Mouse (Mus musculus): ENCODE measurements at regions not wholly inside any gene's neighbourhood (a gene's known extent, or its start where the extent isn't known, plus 50 kb on each side); places are given as distances from the start of the nearest gene placed in this dataset.

GRCm38 (mm10) chr8:100206557-100207349 lies 790.5 kb upstream of the Cdh8 start:
- Histone ChIP-seq H3K27ac (replicated peaks) (0 out of 2 replicates have a peak overlapping the region, but pooled peaks have one; percentile 20), H3K36me3 (no peaks in the 10 kb centered on the region), H3K9ac (no peak overlapping the region), H3K4me2 (no peak overlapping the region), H3K4me1 (replicated peaks) (no peaks in the 10 kb centered on the region; the same call in 1 of the 2 replicates), H3K9me3 (no peaks in the 10 kb centered on the region), H3K4me3 (no peak overlapping the region), H3K27me3 (no peaks in the 10 kb centered on the region)
- ATAC-seq (ENCODE audit: low FRiP score, low read depth) = peak; percentile 76
- 14% methylated on average over 2 of the region's 2 CpGs for WGBS

GRCm38 (mm10) chr8:100193228-100193627 lies 777.0 kb upstream of the Cdh8 start:
- H3K4me1 ChIP-seq (replicated peaks) = no peaks in the 10 kb centered on the region
- H3K27ac ChIP-seq (replicated peaks) = no peak overlapping the region
- H3K4me2 ChIP-seq = no peak overlapping the region
- H3K9me3 ChIP-seq = no peaks in the 10 kb centered on the region
- no peak for ATAC-seq (ENCODE audit: low FRiP score, low read depth)
- H3K9ac ChIP-seq = no peak overlapping the region
- WGBS = 85% methylated on average over 2 of the region's 2 CpGs
- no peaks in the 10 kb centered on the region for H3K27me3 ChIP-seq
- no peak overlapping the region for H3K4me3 ChIP-seq
- no peaks in the 10 kb centered on the region for H3K36me3 ChIP-seq

GRCm38 (mm10) chr8:100190698-100191097 lies 774.4 kb upstream of the Cdh8 start:
- WGBS = 84% methylated on average over 2 of the region's 2 CpGs
- Histone ChIP-seq H3K9me3 (no peaks in the 10 kb centered on the region), H3K4me3 (no peak overlapping the region), H3K4me1 (replicated peaks) (no peaks in the 10 kb centered on the region), H3K36me3 (no peaks in the 10 kb centered on the region), H3K9ac (no peak overlapping the region), H3K27ac (replicated peaks) (no peak overlapping the region), H3K4me2 (no peak overlapping the region), H3K27me3 (no peaks in the 10 kb centered on the region)
- ATAC-seq (ENCODE audit: low FRiP score, low read depth) = no peak

GRCm38 (mm10) chr8:100187976-100188375 lies 771.7 kb upstream of the Cdh8 start:
- H3K4me3 ChIP-seq = no peak overlapping the region
- H3K27me3 ChIP-seq = no peaks in the 10 kb centered on the region
- H3K27ac ChIP-seq (replicated peaks) = no peak overlapping the region
- H3K9ac ChIP-seq = no peak overlapping the region
- no peak overlapping the region for H3K4me2 ChIP-seq
- no peaks in the 10 kb centered on the region for H3K9me3 ChIP-seq
- WGBS = 65% methylated on average over 3 of the region's 3 CpGs
- H3K4me1 ChIP-seq (replicated peaks) = no peaks in the 10 kb centered on the region
- ATAC-seq (ENCODE audit: low FRiP score, low read depth) = no peak
- no peaks in the 10 kb centered on the region for H3K36me3 ChIP-seq

GRCm38 (mm10) chr8:100176502-100176901 lies 760.2 kb upstream of the Cdh8 start:
- Histone ChIP-seq H3K27me3 (no peaks in the 10 kb centered on the region), H3K4me2 (no peak overlapping the region), H3K4me3 (no peak overlapping the region), H3K4me1 (replicated peaks) (no peaks in the 10 kb centered on the region), H3K27ac (replicated peaks) (no peak overlapping the region), H3K36me3 (no peaks in the 10 kb centered on the region), H3K9me3 (no peaks in the 10 kb centered on the region), H3K9ac (no peak overlapping the region)
- ATAC-seq (ENCODE audit: low FRiP score, low read depth) = no peak
- WGBS = 86% methylated on average over 1 of the region's 1 CpGs

GRCm38 (mm10) chr8:100145411-100145810 lies 729.1 kb upstream of the Cdh8 start:
- H3K4me3 ChIP-seq = no peak overlapping the region
- H3K4me2 ChIP-seq = no peak overlapping the region
- H3K9ac ChIP-seq = no peak overlapping the region
- H3K9me3 ChIP-seq = no peaks in the 10 kb centered on the region
- 81% methylated on average over 1 of the region's 1 CpGs for WGBS
- H3K27ac ChIP-seq (replicated peaks) = no peak overlapping the region
- H3K36me3 ChIP-seq = no peaks in the 10 kb centered on the region
- no peaks in the 10 kb centered on the region for H3K4me1 ChIP-seq (replicated peaks)
- ATAC-seq (ENCODE audit: low FRiP score, low read depth) = no peak
- H3K27me3 ChIP-seq = no peaks in the 10 kb centered on the region

GRCm38 (mm10) chr8:100144124-100144680 lies 727.9 kb upstream of the Cdh8 start:
- no peaks in the 10 kb centered on the region for H3K36me3 ChIP-seq
- H3K4me3 ChIP-seq = no peak overlapping the region
- no peaks in the 10 kb centered on the region for H3K9me3 ChIP-seq
- H3K4me2 ChIP-seq = no peak overlapping the region
- ATAC-seq (ENCODE audit: low FRiP score, low read depth) = no peak
- WGBS = 72% methylated on average over 5 of the region's 5 CpGs
- no peak overlapping the region for H3K27ac ChIP-seq (replicated peaks)
- H3K9ac ChIP-seq = no peak overlapping the region
- no peaks in the 10 kb centered on the region for H3K27me3 ChIP-seq
- H3K4me1 ChIP-seq (replicated peaks) = no peaks in the 10 kb centered on the region

GRCm38 (mm10) chr8:100104412-100105365 lies 688.4 kb upstream of the Cdh8 start:
- H3K4me3 ChIP-seq = no peak overlapping the region
- 43% methylated on average over 11 of the region's 11 CpGs for WGBS
- ATAC-seq (ENCODE audit: low FRiP score, low read depth) = no peak
- H3K9ac ChIP-seq = no peak overlapping the region
- H3K27me3 ChIP-seq = no peaks in the 10 kb centered on the region
- no peaks in the 10 kb centered on the region for H3K4me1 ChIP-seq (replicated peaks)
- H3K4me2 ChIP-seq = no peak overlapping the region
- H3K36me3 ChIP-seq = no peaks in the 10 kb centered on the region
- H3K27ac ChIP-seq (replicated peaks) = no peak overlapping the region
- no peaks in the 10 kb centered on the region for H3K9me3 ChIP-seq

GRCm38 (mm10) chr8:100101957-100102356 lies 685.7 kb upstream of the Cdh8 start:
- ATAC-seq (ENCODE audit: low FRiP score, low read depth) = no peak
- H3K4me1 ChIP-seq (replicated peaks) = no peaks in the 10 kb centered on the region
- H3K27me3 ChIP-seq = no peaks in the 10 kb centered on the region
- H3K4me3 ChIP-seq = no peak overlapping the region
- H3K36me3 ChIP-seq = no peaks in the 10 kb centered on the region
- no peak overlapping the region for H3K4me2 ChIP-seq
- no peaks in the 10 kb centered on the region for H3K9me3 ChIP-seq
- WGBS = 39% methylated on average over 2 of the region's 2 CpGs
- H3K27ac ChIP-seq (replicated peaks) = no peak overlapping the region
- H3K9ac ChIP-seq = no peak overlapping the region

GRCm38 (mm10) chr8:100072059-100072729 lies 655.9 kb upstream of the Cdh8 start:
- Histone ChIP-seq H3K4me1 (replicated peaks) (no peaks in the 10 kb centered on the region), H3K27me3 (no peaks in the 10 kb centered on the region), H3K36me3 (no peaks in the 10 kb centered on the region), H3K27ac (replicated peaks) (no peak overlapping the region), H3K9me3 (no peaks in the 10 kb centered on the region), H3K4me2 (no peak overlapping the region), H3K4me3 (no peak overlapping the region), H3K9ac (no peak overlapping the region)
- 82% methylated on average over 5 of the region's 5 CpGs for WGBS
- ATAC-seq (ENCODE audit: low FRiP score, low read depth) = no peak

- H3K9me3 ChIP-seq = no peaks in the 10 kb centered on the region
- WGBS = 88% methylated on average over 1 of the region's 1 CpGs
Observed at GRCm38 (mm10) chr8:100069761-100070160, 653.5 kb upstream of the Cdh8 start.

More at GRCm38 (mm10) chr8:100069761-100070160, 653.5 kb upstream of the Cdh8 start:
- Histone ChIP-seq H3K4me1 (replicated peaks) (no peaks in the 10 kb centered on the region), H3K4me3 (no peak overlapping the region), H3K4me2 (no peak overlapping the region), H3K36me3 (no peaks in the 10 kb centered on the region), H3K27me3 (no peaks in the 10 kb centered on the region), H3K9ac (no peak overlapping the region), H3K27ac (replicated peaks) (no peak overlapping the region)
- no peak for ATAC-seq (ENCODE audit: low FRiP score, low read depth)

Measured in hindbrain, embryonic 15.5 days (tissue).